Mouse (Mus musculus) intestine, postnatal 0 days (tissue): ENCODE measurements around the gene Lrrtm4. TPM values are rescaled to one million over a fixed set of nuclear protein-coding genes. Genes with fewer than 3 reads are reported as not detected.
A peak's percentile ranks its signal among the peaks of the same experiment; 100 is the strongest.

Source experiments
- ATAC-seq: fragments of 200-750 bp; cut with Nextera tagmentation; 2 replicates; pipeline ENCODE4 v1.8.0; 2017; ENCODE audit warnings: mild to moderate bottlenecking, moderate TSS enrichment, moderate library complexity
- H3K27ac ChIP-seq: fragments of 300-500 bp; sonication (generic); 2 replicates; pipeline ENCODE4 v1.5.1; 2014; ENCODE audit warnings: mild to moderate bottlenecking, low read depth, low read length, moderate library complexity
- H3K27me3 ChIP-seq: fragments of 300-500 bp; sonication (generic); replicated peaks from 2 replicates; pipeline ENCODE4 v1.6.1; 2014; ENCODE audit warnings: low read length, mixed read lengths; ENCODE audit not compliant: control insufficient read depth, insufficient read depth
- H3K36me3 ChIP-seq: fragments of 300-500 bp; sonication (generic); 2 replicates; pipeline ENCODE4 v1.6.1; 2014; ENCODE audit warnings: mild to moderate bottlenecking, moderate library complexity; ENCODE audit not compliant: control insufficient read depth, insufficient read depth
- H3K4me1 ChIP-seq: fragments of 300-500 bp; sonication (generic); replicated peaks from 2 replicates; pipeline ENCODE4 v1.6.1; 2014; ENCODE audit warnings: antibody characterized with exemption, low read length, mixed read lengths; ENCODE audit not compliant: control insufficient read depth, insufficient read depth
- H3K4me2 ChIP-seq: fragments of 300-500 bp; sonication (generic); replicated peaks from 2 replicates; pipeline ENCODE4 v1.6.1; 2014; ENCODE audit warnings: low read depth, mild to moderate bottlenecking, moderate library complexity
- H3K4me3 ChIP-seq: fragments of 300-500 bp; sonication (generic); 2 replicates; pipeline ENCODE4 v1.5.1; 2014; ENCODE audit warnings: low read depth, low read length
- H3K9ac ChIP-seq: fragments of 300-500 bp; sonication (generic); 2 replicates; pipeline ENCODE4 v1.6.1; 2014; ENCODE audit warnings: mild to moderate bottlenecking, low read depth, low read length
- H3K9me3 ChIP-seq: fragments of 300-500 bp; sonication (generic); 2 replicates; pipeline ENCODE4 v1.6.1; 2016; ENCODE audit warnings: mixed run types; ENCODE audit not compliant: control insufficient read depth
- CTCF ChIP-seq: sonication (generic); IDR thresholded peaks from 2 replicates; pipeline ENCODE4 v1.5.1; 2016; ENCODE audit warnings: low read depth, mild to moderate bottlenecking, control low read depth, antibody characterized with exemption, moderate library complexity
- WGBS: fragments of 180-500 bp; shearing (Covaris S2); extraction: QIAGEN DNeasy Blood & Tissue Kit; methylation state at CpG from one replicate; pipeline ENCODE4 v1.1.7; 2014; 5-methylcytosine and 5-hydroxymethylcytosine counted together
- polyA plus RNA-seq: library from polyadenylated mRNA; unstranded; fragments of >200 nt; fragmentation: Nextera tagmentation; extraction: Ambion mirVana; gene quantifications from 2 replicates; pipeline ENCODE4 v1.2.1, GENCODE M21; 2015

The Lrrtm4 gene
- polyA plus RNA-seq, 1 experiment from 2014 or later, result 0.30 TPM

DNA sequence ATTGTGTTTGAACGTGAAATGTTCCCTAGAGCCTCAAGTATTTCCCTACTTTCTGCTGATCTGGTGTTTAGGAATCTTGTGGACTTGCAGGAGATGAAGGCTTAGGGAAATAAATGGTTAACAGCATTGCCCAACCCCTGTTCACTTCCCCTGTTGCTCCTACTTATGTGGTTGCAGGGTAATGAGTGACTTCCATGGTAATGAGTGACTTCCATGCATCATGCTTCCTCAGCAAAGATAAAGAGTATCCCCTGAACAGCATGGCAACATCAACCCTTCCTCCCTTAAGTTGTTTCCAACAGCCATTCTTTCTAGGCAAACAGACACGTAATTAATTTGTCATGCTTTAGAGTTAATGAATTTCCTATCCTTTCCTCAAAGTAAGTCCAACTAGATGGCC is 685.5 kb downstream of the Lrrtm4 start:
- Histone ChIP-seq H3K27me3 (no peaks in the 10 kb centered on the region), H3K9ac (no peak overlapping the region), H3K4me3 (no peak overlapping the region), H3K36me3 (no peaks in the 10 kb centered on the region), H3K4me2 (no peak overlapping the region), H3K4me1 (no peaks in the 10 kb centered on the region), H3K27ac (no peak overlapping the region), H3K9me3 (no peaks in the 10 kb centered on the region)
- TF ChIP-seq CTCF, result no peak
- WGBS, result 60% methylated on average over 2 of the region's 2 CpGs
- no peak for ATAC-seq

DNA sequence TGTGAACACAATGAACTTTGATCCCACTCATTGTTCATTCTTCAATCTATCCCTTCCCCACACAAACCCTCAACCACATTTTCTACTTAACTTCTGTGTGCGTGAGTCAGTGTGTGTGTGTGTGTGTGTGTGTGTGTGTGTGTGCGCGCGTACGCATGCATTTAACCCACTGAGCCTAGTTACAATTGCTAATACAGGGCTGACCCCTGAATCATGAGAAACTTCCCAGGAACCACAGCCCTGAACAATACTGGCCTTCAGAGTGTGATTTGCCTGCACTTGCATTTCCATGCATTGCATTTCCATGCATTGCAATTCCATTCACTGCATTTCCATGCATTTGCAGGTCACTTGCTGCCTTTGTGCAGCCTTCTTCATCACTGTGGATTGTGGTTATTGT is 701.8 kb downstream of the Lrrtm4 start:
- no peak overlapping the region for H3K27ac ChIP-seq
- no peak overlapping the region for H3K4me2 ChIP-seq
- no peak for ATAC-seq
- TF ChIP-seq CTCF, result no peak
- no peaks in the 10 kb centered on the region for H3K36me3 ChIP-seq
- whole genome bisulfite sequencing, result 96% methylated on average over 5 of the region's 5 CpGs
- H3K27me3 ChIP-seq, result no peaks in the 10 kb centered on the region
- H3K9me3 ChIP-seq, result no peaks in the 10 kb centered on the region
- no peaks in the 10 kb centered on the region for H3K4me1 ChIP-seq
- no peak overlapping the region for H3K4me3 ChIP-seq
- no peak overlapping the region for H3K9ac ChIP-seq

DNA sequence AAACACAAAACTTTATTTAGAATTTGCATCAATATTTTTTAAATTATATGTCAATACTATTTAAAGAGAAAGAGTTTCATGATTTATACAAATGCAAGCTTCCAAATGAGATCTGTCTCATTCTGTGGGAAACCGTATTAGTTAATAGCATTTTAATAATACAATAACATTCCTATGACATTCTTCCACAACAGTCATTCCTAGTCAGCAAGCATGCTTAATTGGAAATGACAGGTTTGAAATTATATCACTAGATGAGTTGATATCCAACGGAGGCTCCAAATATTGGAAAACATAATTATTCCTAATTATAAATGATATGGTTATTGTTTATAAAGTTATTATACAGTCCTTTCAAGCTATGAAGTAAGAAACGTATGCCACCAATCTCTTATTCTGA is 714.7 kb downstream of the Lrrtm4 start:
- H3K27ac ChIP-seq, result no peak overlapping the region
- H3K4me1 ChIP-seq, result no peaks in the 10 kb centered on the region
- no peaks in the 10 kb centered on the region for H3K27me3 ChIP-seq
- H3K36me3 ChIP-seq, result no peaks in the 10 kb centered on the region
- no peak for TF ChIP-seq CTCF
- no peaks in the 10 kb centered on the region for H3K9me3 ChIP-seq
- H3K9ac ChIP-seq, result no peak overlapping the region
- H3K4me3 ChIP-seq, result no peak overlapping the region
- H3K4me2 ChIP-seq, result no peak overlapping the region
- ATAC-seq, result no peak
- 77% methylated on average over 3 of the region's 3 CpGs for WGBS

DNA sequence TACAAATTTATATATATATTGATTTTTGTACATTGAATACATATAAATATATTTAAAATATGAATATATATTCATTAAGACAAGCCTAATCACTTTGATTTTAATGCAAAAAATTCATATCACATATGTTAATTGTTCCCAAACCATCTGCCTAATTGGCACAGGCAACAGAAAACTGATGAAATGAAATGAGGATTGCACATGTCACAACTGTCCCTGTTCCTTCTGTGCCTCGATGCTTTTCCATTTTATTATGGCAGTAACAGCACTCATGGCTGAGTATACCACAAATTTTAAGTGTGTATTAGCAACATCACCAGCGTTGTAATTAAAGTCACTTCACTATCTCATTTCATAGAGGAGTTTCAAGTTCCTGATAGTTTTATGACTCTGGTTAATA is 732.1 kb downstream of the Lrrtm4 start:
- Histone ChIP-seq H3K27me3 (no peaks in the 10 kb centered on the region), H3K9ac (no peak overlapping the region), H3K27ac (no peak overlapping the region), H3K4me1 (no peaks in the 10 kb centered on the region), H3K9me3 (no peaks in the 10 kb centered on the region), H3K4me2 (no peak overlapping the region), H3K36me3 (no peaks in the 10 kb centered on the region), H3K4me3 (no peak overlapping the region)
- WGBS, result 57% methylated on average over 2 of the region's 2 CpGs
- no peak for ATAC-seq
- no peak for TF ChIP-seq CTCF

DNA sequence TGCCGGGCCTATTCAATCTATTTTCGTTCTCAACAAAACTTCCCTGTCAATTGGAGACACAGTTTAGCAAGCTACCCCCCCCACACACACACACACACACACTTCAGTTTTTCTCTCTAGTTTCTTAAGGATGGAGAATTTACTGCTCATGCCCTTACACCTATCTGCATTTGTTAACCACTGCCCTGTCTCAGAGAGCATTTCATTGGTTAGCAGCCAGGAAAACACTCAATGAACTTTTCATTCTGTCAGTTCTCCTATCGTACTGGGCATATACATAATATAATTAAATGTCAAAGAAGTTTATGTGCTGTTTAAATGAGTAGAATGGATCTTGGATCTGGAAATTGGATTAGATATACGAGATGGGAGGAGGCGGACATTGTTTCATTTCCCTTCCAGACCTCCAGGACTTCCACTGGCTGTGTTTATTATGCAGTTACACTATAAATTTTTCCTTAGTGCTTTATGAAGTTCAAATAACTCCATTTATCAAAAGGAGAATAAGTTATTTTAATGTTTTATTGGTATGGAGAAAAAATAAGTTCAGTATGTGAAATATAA is 742.0 kb downstream of the Lrrtm4 start:
- Histone ChIP-seq H3K4me2 (no peak overlapping the region), H3K4me3 (no peak overlapping the region), H3K9ac (no peak overlapping the region), H3K27me3 (no peaks in the 10 kb centered on the region), H3K9me3 (no peaks in the 10 kb centered on the region), H3K36me3 (no peaks in the 10 kb centered on the region), H3K27ac (no peak overlapping the region), H3K4me1 (no peaks in the 10 kb centered on the region)
- 60% methylated on average over 5 of the region's 5 CpGs for WGBS
- TF ChIP-seq CTCF, result no peak
- no peak for ATAC-seq

DNA sequence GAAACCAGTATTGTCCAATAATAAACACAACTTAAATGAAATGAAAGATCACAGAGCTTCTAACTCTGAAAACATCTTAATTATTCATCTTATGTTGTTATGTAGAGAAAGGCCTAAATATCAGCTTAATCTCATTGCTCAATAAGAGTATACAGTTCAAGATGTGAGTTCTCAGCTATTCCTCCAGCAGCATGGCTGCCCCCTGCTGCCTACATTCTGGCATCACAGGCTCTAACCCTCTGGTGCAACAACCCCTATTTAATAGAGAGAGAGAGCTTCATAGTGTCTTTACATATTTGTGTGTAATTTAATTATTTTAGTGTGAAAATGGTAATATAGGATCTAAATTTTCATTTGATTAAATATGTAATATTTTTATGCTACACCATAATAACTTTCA is 767.6 kb downstream of the Lrrtm4 start:
- Histone ChIP-seq H3K27me3 (no peaks in the 10 kb centered on the region), H3K9ac (no peak overlapping the region), H3K4me2 (no peak overlapping the region), H3K27ac (no peak overlapping the region), H3K4me1 (no peaks in the 10 kb centered on the region), H3K4me3 (no peak overlapping the region), H3K9me3 (no peaks in the 10 kb centered on the region), H3K36me3 (no peaks in the 10 kb centered on the region)
- no peak for ATAC-seq
- peak; percentile 51 for TF ChIP-seq CTCF

DNA sequence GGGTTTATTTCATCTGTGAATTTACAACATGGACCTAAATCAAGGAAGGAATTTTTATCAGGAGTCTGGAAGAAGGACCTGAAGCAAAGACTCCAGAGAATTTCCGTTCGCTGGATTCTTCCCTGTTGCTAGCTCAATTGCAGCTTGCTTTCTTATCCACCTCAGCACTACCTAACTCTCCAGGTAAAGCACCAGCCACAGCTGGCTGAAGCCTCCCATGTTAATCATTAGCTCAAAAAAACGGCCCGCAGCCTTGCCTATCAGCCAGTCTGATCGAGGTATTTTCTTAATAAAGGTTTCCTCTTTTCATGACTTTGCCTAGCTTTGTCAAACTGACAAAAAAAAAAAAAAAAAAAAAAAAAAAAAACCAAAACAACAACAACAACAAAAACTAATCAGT is 805.1 kb downstream of the Lrrtm4 start:
- Histone ChIP-seq H3K9me3 (no peaks in the 10 kb centered on the region), H3K4me1 (no peaks in the 10 kb centered on the region), H3K4me3 (no peak overlapping the region), H3K36me3 (no peaks in the 10 kb centered on the region), H3K4me2 (no peak overlapping the region), H3K27me3 (no peaks in the 10 kb centered on the region), H3K27ac (no peak overlapping the region), H3K9ac (no peak overlapping the region)
- TF ChIP-seq CTCF, result no peak
- 50% methylated on average over 5 of the region's 5 CpGs for WGBS
- no peak for ATAC-seq
